28 mouse cellular contexts compared by ENCODE assay signal in genomic region chr5:63964576-63964975, GRCm38 (mm10). TPM values are rescaled to one million over a fixed set of nuclear protein-coding genes. Genes with fewer than 3 reads are reported as not detected.
A peak's percentile ranks its signal among the peaks of the same experiment; 100 is the strongest.
DNase-seq lines count a peak whose midpoint lies in the region; ATAC-seq and TF ChIP-seq lines count a peak whose summit lies in the region.
"Had no signal": no experiment of that assay in that cellular context is flagged by ENCODE, and none has a peak within 500 bp of the region (broad histone marks: within the 10 kb centered on the region; RNA-seq: fewer than 3 reads in every experiment).

No protein-coding gene starts in this region.

- peak overlapping the region; percentile 7; the same call in 1 of the 2 replicates for H3K4me2 ChIP-seq in kidney, embryonic 15.5 days
- H3K4me2 ChIP-seq: embryonic facial prominence, embryonic 12.5 days; heart, embryonic 12.5 days; limb, embryonic 12.5 days; lung, embryonic 14.5 days; midbrain, embryonic 13.5 days; neural tube, embryonic 12.5 days had no signal

- no peaks in the 10 kb centered on the region for H3K27me3 ChIP-seq in kidney, embryonic 15.5 days
- H3K27me3 ChIP-seq: embryonic facial prominence, embryonic 12.5 days; heart, embryonic 12.5 days; limb, embryonic 12.5 days; megakaryocyte, embryonic 14.5 days; midbrain, embryonic 13.5 days; neural tube, embryonic 12.5 days had no signal

- intact Hi-C loops in left cerebral cortex, adult 2 months (cut with DNase I): no loop called here

- TF ChIP-seq CTCF in left cerebral cortex, adult 2 months (IDR thresholded peaks at IDR 0.05): no peak

- peaks cover 5% of the 10 kb centered on the region; the same call in 1 of the 2 replicates for H3K36me3 ChIP-seq in kidney, embryonic 15.5 days
- H3K36me3 ChIP-seq: embryonic facial prominence, embryonic 12.5 days; heart, embryonic 12.5 days; limb, embryonic 12.5 days; midbrain, embryonic 13.5 days; neural tube, embryonic 12.5 days had no signal

- peaks cover 40% of the 10 kb centered on the region for H3K4me1 ChIP-seq in kidney, embryonic 15.5 days

- H3K9me3 ChIP-seq in kidney, embryonic 15.5 days (replicated peaks): no peaks in the 10 kb centered on the region
- H3K9me3 ChIP-seq: embryonic facial prominence, embryonic 12.5 days; heart, embryonic 12.5 days; hindbrain, embryonic 10.5 days; limb, embryonic 12.5 days; megakaryocyte, embryonic 14.5 days; midbrain, embryonic 13.5 days; neural tube, embryonic 12.5 days had no signal

- peak; percentile 59 for DNase-seq in CD4-positive, CD25-positive, alpha-beta regulatory T cell, adult 2 months (ENCODE audit: low read depth, low spot score)
- no peak for DNase-seq in kidney, postnatal 14 days
- DNase-seq in CD4-positive helper T cell, adult 2 months (ENCODE audit: low read depth, low spot score): peak; percentile 52
- peak; percentile 51 for DNase-seq in naive thymus-derived CD4-positive, alpha-beta T cell, adult 2 months (ENCODE audit: low read depth)
- DNase-seq in left cerebral cortex, adult 2 months (ENCODE audit: extremely low spot score in 1 of 2, low spot score in 2 of 2): no peak
- DNase-seq: adrenal gland, adult 8-10 months; cerebellum, adult 2 months; cerebellum, postnatal 25 days; forebrain, postnatal 0 days; gastrocnemius, postnatal 14 days; heart, adult 18-20 months; heart, postnatal 10 days; layer of hippocampus, postnatal 36 days; lung, embryonic 14.5 days; right cerebral cortex, postnatal 14 days; spleen, adult 18-20 months; thymus, postnatal 14 days had no signal

- 45% methylated on average over 8 of the region's 8 CpGs for whole genome bisulfite sequencing in kidney, embryonic 15.5 days

- H3K9ac ChIP-seq in kidney, embryonic 15.5 days: no peak overlapping the region
- H3K9ac ChIP-seq: embryonic facial prominence, embryonic 12.5 days; forebrain, postnatal 0 days; heart, embryonic 12.5 days; limb, embryonic 12.5 days; lung, embryonic 14.5 days; midbrain, embryonic 13.5 days; neural tube, embryonic 12.5 days had no signal

- no peak for ATAC-seq in CD4-positive, CD25-positive, alpha-beta regulatory T cell, adult 4 months
- ATAC-seq in kidney, embryonic 15.5 days (replicated peaks; ENCODE audit: low FRiP score): no peak
- ATAC-seq: forebrain, postnatal 0 days; hindbrain, embryonic 16.5 days; midbrain, embryonic 13.5 days had no signal

- H3K4me3 ChIP-seq in kidney, embryonic 15.5 days (replicated peaks): no peak overlapping the region
- H3K4me3 ChIP-seq in left cerebral cortex, adult 2 months: no peak overlapping the region
- H3K4me3 ChIP-seq: embryonic facial prominence, embryonic 12.5 days; heart, embryonic 12.5 days; hindbrain, embryonic 10.5 days; limb, embryonic 12.5 days; megakaryocyte, embryonic 14.5 days; midbrain, embryonic 13.5 days; neural tube, embryonic 12.5 days had no signal

- H3K27ac ChIP-seq in kidney, embryonic 15.5 days: peak overlapping the region; percentile 27; the same call in 1 of the 2 replicates
- H3K27ac ChIP-seq in left cerebral cortex, adult 2 months: no peak overlapping the region
- H3K27ac ChIP-seq: embryonic facial prominence, embryonic 12.5 days; hindbrain, embryonic 10.5 days; kidney, postnatal 0 days; limb, embryonic 12.5 days; midbrain, embryonic 13.5 days; neural tube, embryonic 12.5 days had no signal

RNA-seq across cellular contexts. Expression of gene Rell1, which starts 4.1 kb away (rescaled TPM):
- polyA plus RNA-seq in CD4-positive, CD25-positive, alpha-beta regulatory T cell, adult 4 months (2017; shearing (Covaris generic)): 1 to 10 TPM; 4.4 to 6.0 TPM
- polyA plus RNA-seq in kidney, embryonic 15.5 days (2015; fragmentation: Nextera tagmentation; extraction: Ambion mirVana): 24.0 and 25.5 TPM in 2 replicates
- total RNA-seq in left cerebral cortex, adult 2 months (2021): 10 to 100 TPM; 10.9 to 11.3 TPM

Comparison
In these comparisons a context has a peak if more than half of its experiments do, and no peak if none do; other contexts are left out.
1. DNase-seq: peak in CD4-positive, CD25-positive, alpha-beta regulatory T cell, adult 2 months (single experiment), CD4-positive helper T cell, adult 2 months (single experiment) and naive thymus-derived CD4-positive, alpha-beta T cell, adult 2 months (single experiment); none in kidney, postnatal 14 days (single experiment) and left cerebral cortex, adult 2 months (0 of 2).